Mouse (Mus musculus) ovary, adult 10 weeks (tissue): Measurements from ENCODE around the gene Crct1. TPM values are rescaled to one million over a fixed set of nuclear protein-coding genes. Genes with fewer than 3 reads are reported as not detected.

Source experiments
- polyA plus RNA-seq: library from polyadenylated mRNA; stranded (reverse); fragments of 350-450 nt; fragmentation: Illumina TruSeq; extraction: RNeasy Lipid Tissue Mini Kit (QIAGEN cat#74804); gene quantifications from one replicate; pipeline ENCODE4 v1.2.3, GENCODE M21; 2014

Gene Crct1
- polyA plus RNA-seq: not detected

GRCm38 (mm10) chr3:93015460-93016104, at the start of gene Crct1:
TSS of gene Crct1 (minus strand) at chr3:93015687.

GRCm38 (mm10) chr3:93018960-93019359, 3.5 kb upstream of the Crct1 start, which contains the start of gene Lce1m:
TSS of gene Lce1m (minus strand) at chr3:93019060.

GRCm38 (mm10) chr3:92991926-92992325, 23.6 kb downstream of the Crct1 start, which contains the start of gene Lce3f:
TSS of gene Lce3f (plus strand) at chr3:92992226.

GRCm38 (mm10) chr3:92966761-92967160, 48.7 kb downstream of the Crct1 start, which contains the start of gene Lce3e:
TSS of gene Lce3e (plus strand) at chr3:92967061.

Other genes starting within 250 kb of the Crct1 start
- not detected for gene Lce1i, start 236.8 kb downstream of the Crct1 start, polyA plus RNA-seq
- not detected for gene Lce1j, start 225.2 kb downstream of the Crct1 start, polyA plus RNA-seq
- not detected for gene Lce1k, start 207.8 kb downstream of the Crct1 start, polyA plus RNA-seq
- gene Kprp, start 188.4 kb downstream of the Crct1 start, polyA plus RNA-seq: not detected
- gene Lce1l, start 164.4 kb downstream of the Crct1 start, polyA plus RNA-seq: not detected
- not detected for gene 2310050C09Rik, start 145.5 kb downstream of the Crct1 start, polyA plus RNA-seq
- gene Lce3a, start 89.5 kb downstream of the Crct1 start, polyA plus RNA-seq: not detected
- gene Lce3b, start 82.7 kb downstream of the Crct1 start, polyA plus RNA-seq: not detected
- not detected for gene Lce3c, start 71.2 kb downstream of the Crct1 start, polyA plus RNA-seq
- gene Lce3d, start 58.3 kb downstream of the Crct1 start, polyA plus RNA-seq: not detected
- not detected for gene Lce3e, start 48.6 kb downstream of the Crct1 start, polyA plus RNA-seq
- not detected for gene Lce3f, start 23.5 kb downstream of the Crct1 start, polyA plus RNA-seq
- not detected for gene Lce1m, start 3.4 kb upstream of the Crct1 start, polyA plus RNA-seq
- not detected for gene Gm4858, start 53.1 kb upstream of the Crct1 start, polyA plus RNA-seq
- gene Crnn, start 129.1 kb upstream of the Crct1 start, polyA plus RNA-seq: not detected
- not detected for gene Flg2, start 181.6 kb upstream of the Crct1 start, polyA plus RNA-seq